Mouse (Mus musculus): ENCODE results near the gene Tmem179b. TPM values are rescaled to one million over a fixed set of nuclear protein-coding genes. Genes with fewer than 3 reads are reported as not detected.

Gene Tmem179b
- polyA plus RNA-seq, 1 experiment = 87.9 TPM

DNA sequence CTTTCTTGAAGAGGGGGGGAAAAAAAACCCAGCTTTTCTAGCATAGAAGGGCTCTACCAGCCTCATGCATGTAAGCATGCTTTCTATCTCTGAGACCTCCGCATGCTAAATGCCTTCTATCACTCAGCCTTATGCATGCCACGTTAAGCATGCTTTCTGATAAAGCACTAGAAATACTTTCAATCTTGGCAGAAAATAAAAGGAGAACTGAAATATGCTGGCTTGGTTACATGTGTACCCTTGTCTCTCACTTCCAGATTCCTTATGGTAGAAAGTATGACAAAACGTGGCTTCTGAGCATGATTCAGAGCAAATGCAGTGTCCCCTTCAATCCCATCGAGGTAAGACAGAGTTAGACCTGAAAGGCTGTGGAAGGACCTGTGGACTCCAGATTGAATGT is 11.0 kb downstream of the Tmem179b start:
- Histone ChIP-seq H3K36me3 (ENCODE audit: control insufficient read depth, insufficient read depth, low read length) (peaks cover 54% of the 10 kb centered on the region), H3K4me3 (ENCODE audit: extremely low read depth, insufficient read depth, insufficient read length) (no peak overlapping the region), H3K27me3 (ENCODE audit: control insufficient read depth, insufficient read depth, low read length) (no peaks in the 10 kb centered on the region), H3K27ac (ENCODE audit: insufficient read depth, low read length) (no peak overlapping the region), H3K4me1 (ENCODE audit: control insufficient read depth, insufficient read depth, insufficient read length) (no peaks in the 10 kb centered on the region; the same call in 1 of the 2 replicates)
- DNase-seq (ENCODE audit: low read depth in 1 of 2, low spot score in 2 of 2) = no peak
- WGBS = 55% methylated on average over 4 of the region's 4 CpGs
- TF ChIP-seq POLR2A (IDR thresholded peaks at IDR 0.05; ENCODE audit: low read depth, low read length) (no peak), CTCF (IDR thresholded peaks at IDR 0.05; ENCODE audit: extremely low read depth, insufficient read depth, insufficient read length, insufficient replicate concordance) (no peak)

GRCm38 (mm10) chr19:8760757-8761156 is 13.5 kb downstream of the Tmem179b start:
- H3K36me3 ChIP-seq (ENCODE audit: control insufficient read depth, insufficient read depth, low read length) = peaks cover 33% of the 10 kb centered on the region

DNA sequence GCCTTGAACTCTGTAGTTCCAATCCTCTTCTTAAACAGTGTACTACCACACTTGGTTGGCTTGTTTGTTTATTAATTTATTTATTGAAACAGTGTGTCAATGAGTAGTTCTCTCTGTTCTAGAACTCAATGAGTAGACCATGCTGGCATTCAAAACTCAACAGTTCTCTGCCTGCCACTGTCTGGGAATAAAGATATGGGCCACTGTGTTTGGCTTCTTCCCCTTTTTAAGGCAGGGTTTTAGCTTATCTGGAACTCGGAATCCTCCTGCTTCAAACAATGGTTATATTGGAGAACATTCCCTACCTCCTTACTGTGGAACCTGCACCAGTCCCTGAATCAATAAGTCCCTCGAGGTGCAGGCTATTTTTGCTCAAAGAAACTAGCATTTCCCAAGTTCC is 15.4 kb downstream of the Tmem179b start:
- Histone ChIP-seq H3K4me3 (ENCODE audit: extremely low read depth, insufficient read depth, insufficient read length) (no peak overlapping the region), H3K36me3 (ENCODE audit: control insufficient read depth, insufficient read depth, low read length) (peaks cover 16% of the 10 kb centered on the region), H3K4me1 (ENCODE audit: control insufficient read depth, insufficient read depth, insufficient read length) (peaks cover 12% of the 10 kb centered on the region; the same call in 1 of the 2 replicates), H3K27ac (ENCODE audit: insufficient read depth, low read length) (no peak overlapping the region), H3K27me3 (ENCODE audit: control insufficient read depth, insufficient read depth, low read length) (no peaks in the 10 kb centered on the region)
- WGBS = 51% methylated on average over 2 of the region's 2 CpGs
- TF ChIP-seq CTCF (IDR thresholded peaks at IDR 0.05; ENCODE audit: extremely low read depth, insufficient read depth, insufficient read length, insufficient replicate concordance) (no peak), POLR2A (IDR thresholded peaks at IDR 0.05; ENCODE audit: low read depth, low read length) (no peak)
- no peak for DNase-seq (ENCODE audit: low read depth in 1 of 2, low spot score in 2 of 2)

More at GRCm38 (mm10) chr19:8760757-8761156, 13.5 kb downstream of the Tmem179b start:
- Histone ChIP-seq H3K27me3 (ENCODE audit: control insufficient read depth, insufficient read depth, low read length) (no peaks in the 10 kb centered on the region), H3K4me1 (ENCODE audit: control insufficient read depth, insufficient read depth, insufficient read length) (peaks cover 9% of the 10 kb centered on the region; the same call in 1 of the 2 replicates), H3K4me3 (ENCODE audit: extremely low read depth, insufficient read depth, insufficient read length) (no peak overlapping the region), H3K27ac (ENCODE audit: insufficient read depth, low read length) (no peak overlapping the region)
- no peak for DNase-seq (ENCODE audit: low read depth in 1 of 2, low spot score in 2 of 2)
- no peak for TF ChIP-seq POLR2A (IDR thresholded peaks at IDR 0.05; ENCODE audit: low read depth, low read length)
- TF ChIP-seq CTCF (IDR thresholded peaks at IDR 0.05; ENCODE audit: extremely low read depth, insufficient read depth, insufficient read length, insufficient replicate concordance) = no peak
- WGBS = 93% methylated on average over 2 of the region's 2 CpGs

DNA sequence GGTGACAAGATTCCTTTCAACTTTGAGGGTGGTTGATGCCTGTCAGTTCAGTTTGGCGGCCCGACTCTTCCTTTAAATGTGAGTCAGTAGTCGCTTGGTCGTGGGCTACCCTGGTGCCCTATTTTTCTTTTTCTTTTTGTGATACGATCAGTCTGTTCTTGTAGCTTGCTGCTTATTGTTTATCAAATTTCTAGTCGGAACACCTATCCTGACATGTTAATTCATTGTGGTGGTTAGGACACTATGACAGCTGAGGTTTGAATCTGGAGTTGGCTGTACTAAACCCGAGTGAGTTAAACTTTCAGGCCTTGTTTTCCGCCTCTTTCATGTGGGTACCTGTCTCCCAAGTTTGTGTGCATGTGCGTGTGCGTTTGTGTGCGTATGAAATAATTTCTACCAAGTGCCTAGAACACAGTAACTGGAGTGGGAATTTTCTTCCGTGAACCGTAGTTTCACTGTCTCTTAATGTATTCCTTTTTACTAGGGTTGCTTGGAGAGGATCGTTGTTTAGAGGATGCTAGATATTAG is 16.7 kb downstream of the Tmem179b start:
- DNase-seq (ENCODE audit: low read depth in 1 of 2, low spot score in 2 of 2) = no peak
- no peak for TF ChIP-seq POLR2A (IDR thresholded peaks at IDR 0.05; ENCODE audit: low read depth, low read length)
- TF ChIP-seq CTCF (IDR thresholded peaks at IDR 0.05; ENCODE audit: extremely low read depth, insufficient read depth, insufficient read length, insufficient replicate concordance) = no peak
- WGBS = 2% methylated on average over 14 of the region's 14 CpGs

GRCm38 (mm10) chr19:8756635-8757387 is 17.5 kb downstream of the Tmem179b start, which contains the start of gene Nxf1:
Gene Nxf1 (plus strand): TSS chr19:8757073.
- Histone ChIP-seq H3K4me1 (ENCODE audit: control insufficient read depth, insufficient read depth, insufficient read length) (peaks cover 12% of the 10 kb centered on the region; the same call in 1 of the 2 replicates), H3K36me3 (ENCODE audit: control insufficient read depth, insufficient read depth, low read length) (peaks cover 4% of the 10 kb centered on the region), H3K4me3 (ENCODE audit: extremely low read depth, insufficient read depth, insufficient read length) (peak within 1 kb of the TSS; percentile 91), H3K27me3 (ENCODE audit: control insufficient read depth, insufficient read depth, low read length) (no peaks in the 10 kb centered on the region), H3K27ac (ENCODE audit: insufficient read depth, low read length) (peak within 1 kb of the TSS; percentile 92)
- under 1% methylated on average over 75 of the region's 75 CpGs for WGBS
- DNase-seq (ENCODE audit: low read depth in 1 of 2, low spot score in 2 of 2) = peak; percentile 83 to 91
- TF ChIP-seq CTCF (IDR thresholded peaks at IDR 0.05; ENCODE audit: extremely low read depth, insufficient read depth, insufficient read length, insufficient replicate concordance) (no peak), POLR2A (IDR thresholded peaks at IDR 0.05; ENCODE audit: low read depth, low read length) (peak; percentile 95)

More for the DNA sequence above, 16.7 kb downstream of the Tmem179b start:
- Histone ChIP-seq H3K27me3 (ENCODE audit: control insufficient read depth, insufficient read depth, low read length) (no peaks in the 10 kb centered on the region), H3K36me3 (ENCODE audit: control insufficient read depth, insufficient read depth, low read length) (peaks cover 9% of the 10 kb centered on the region), H3K4me3 (ENCODE audit: extremely low read depth, insufficient read depth, insufficient read length) (peak overlapping the region; percentile 91), H3K27ac (ENCODE audit: insufficient read depth, low read length) (peak overlapping the region; percentile 92), H3K4me1 (ENCODE audit: control insufficient read depth, insufficient read depth, insufficient read length) (peaks cover 12% of the 10 kb centered on the region; the same call in 1 of the 2 replicates)

DNA sequence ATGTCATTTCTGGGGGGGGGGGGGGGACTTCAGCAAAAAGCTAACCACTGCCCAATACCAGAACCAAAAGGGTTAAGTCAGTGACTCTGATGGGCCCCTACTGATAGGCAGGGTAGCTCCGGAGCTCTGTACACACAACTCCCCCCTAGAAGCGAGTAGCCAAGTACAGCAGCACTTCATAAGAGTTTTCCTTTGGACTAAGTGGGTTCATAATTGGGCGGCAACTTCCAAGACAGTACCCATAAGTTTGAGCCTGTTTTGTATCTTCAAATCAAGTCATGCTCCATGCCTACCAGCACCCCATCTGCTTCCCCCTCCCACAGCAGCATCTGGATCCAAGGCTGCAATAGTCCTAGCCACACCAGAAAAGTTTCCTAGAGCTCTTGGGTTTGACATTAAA is 18.6 kb downstream of the Tmem179b start:
- no peak overlapping the region for H3K27ac ChIP-seq (ENCODE audit: insufficient read depth, low read length)
- H3K4me1 ChIP-seq (ENCODE audit: control insufficient read depth, insufficient read depth, insufficient read length) = peaks cover 12% of the 10 kb centered on the region; the same call in 1 of the 2 replicates
- no peak overlapping the region for H3K4me3 ChIP-seq (ENCODE audit: extremely low read depth, insufficient read depth, insufficient read length)
- 75% methylated on average over 3 of the region's 3 CpGs for WGBS
- H3K36me3 ChIP-seq (ENCODE audit: control insufficient read depth, insufficient read depth, low read length) = peaks cover 10% of the 10 kb centered on the region
- H3K27me3 ChIP-seq (ENCODE audit: control insufficient read depth, insufficient read depth, low read length) = no peaks in the 10 kb centered on the region
- DNase-seq (ENCODE audit: low read depth in 1 of 2, low spot score in 2 of 2) = no peak
- TF ChIP-seq POLR2A (IDR thresholded peaks at IDR 0.05; ENCODE audit: low read depth, low read length) (no peak), CTCF (IDR thresholded peaks at IDR 0.05; ENCODE audit: extremely low read depth, insufficient read depth, insufficient read length, insufficient replicate concordance) (no peak)
